Mouse (Mus musculus) cerebellum, postnatal 14 days (tissue): ENCODE results near the gene Zfp598.
A peak's percentile ranks its signal among the peaks of the same experiment; 100 is the strongest.
"Not testable (repeated sequence)": the region's sequence is repeated elsewhere in the genome, so short reads cannot be mapped to it uniquely, and the experiment has no call there.

Source experiments
- DNase-seq, 2 experiments: peaks; one replicate each; pipeline ENCODE4 v3.0.0; 2021; ENCODE audit warnings: mixed read lengths in 2 of 2

The Zfp598 gene

DNA sequence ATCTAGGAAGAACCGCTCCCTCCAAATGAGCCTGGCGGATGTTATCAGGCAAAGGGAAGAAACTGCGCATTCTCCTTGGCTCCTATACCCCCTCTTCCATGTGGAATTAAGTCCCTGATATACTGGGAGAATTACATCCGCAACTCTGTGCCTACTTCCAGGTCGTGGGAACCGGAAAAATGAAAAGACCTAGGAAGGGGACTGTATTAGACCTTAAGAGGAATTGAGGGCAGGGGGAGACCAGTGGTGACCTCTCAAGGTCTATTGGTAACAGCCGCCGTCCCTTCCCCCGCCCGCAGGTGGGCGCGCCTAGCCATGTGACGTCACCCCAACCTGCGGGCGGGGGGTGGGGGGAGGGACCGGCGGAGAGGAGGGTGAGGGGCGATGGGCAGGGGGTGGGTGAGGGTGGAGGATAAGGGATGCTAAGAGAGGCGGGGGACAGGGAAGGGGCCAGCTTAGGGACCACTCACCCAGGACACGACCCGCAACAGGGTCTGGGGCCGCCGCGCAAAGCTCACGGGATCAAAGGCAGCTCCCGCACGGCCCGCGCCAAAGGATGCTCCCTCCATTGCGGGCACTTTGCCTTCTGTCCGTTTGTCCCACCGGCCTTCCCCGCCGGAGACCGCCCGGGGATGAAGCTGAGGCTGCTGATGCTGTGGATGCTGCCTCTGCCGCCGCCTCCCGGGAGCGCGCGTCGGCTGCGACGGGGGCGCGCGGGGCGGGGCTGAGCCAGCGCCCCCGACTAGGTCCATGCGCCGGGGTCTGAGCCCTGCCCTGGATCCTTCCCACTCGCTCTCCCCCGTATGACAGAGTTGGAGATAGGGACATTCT, 20.0 kb downstream of the Zfp598 start, which contains the start of gene Syngr3:
Gene Syngr3 (minus strand): TSS at position 705 of the 831 bp plus-strand sequence.
- peak; percentile 76 to 77 for DNase-seq

DNA sequence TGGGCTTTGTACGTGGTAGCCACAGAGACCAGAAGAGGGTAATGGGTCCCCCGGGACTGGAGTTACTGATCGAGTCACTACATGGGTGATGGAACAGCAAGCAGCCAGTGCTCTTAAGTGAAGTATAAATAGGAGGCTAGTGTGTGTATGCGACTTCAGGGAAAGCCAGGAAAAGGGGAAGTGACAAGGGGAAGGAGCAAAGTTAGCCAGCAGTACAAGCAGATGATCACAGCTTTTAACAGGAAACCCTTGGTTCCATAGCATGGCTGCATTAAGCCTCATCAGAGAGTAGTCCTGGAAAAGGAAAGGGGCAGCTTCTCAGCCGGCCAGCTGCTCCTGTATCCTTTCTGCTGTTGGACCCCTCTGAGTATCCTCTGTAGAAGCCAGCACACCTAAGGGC, 22.9 kb downstream of the Zfp598 start:
- DNase-seq = no peak

DNA sequence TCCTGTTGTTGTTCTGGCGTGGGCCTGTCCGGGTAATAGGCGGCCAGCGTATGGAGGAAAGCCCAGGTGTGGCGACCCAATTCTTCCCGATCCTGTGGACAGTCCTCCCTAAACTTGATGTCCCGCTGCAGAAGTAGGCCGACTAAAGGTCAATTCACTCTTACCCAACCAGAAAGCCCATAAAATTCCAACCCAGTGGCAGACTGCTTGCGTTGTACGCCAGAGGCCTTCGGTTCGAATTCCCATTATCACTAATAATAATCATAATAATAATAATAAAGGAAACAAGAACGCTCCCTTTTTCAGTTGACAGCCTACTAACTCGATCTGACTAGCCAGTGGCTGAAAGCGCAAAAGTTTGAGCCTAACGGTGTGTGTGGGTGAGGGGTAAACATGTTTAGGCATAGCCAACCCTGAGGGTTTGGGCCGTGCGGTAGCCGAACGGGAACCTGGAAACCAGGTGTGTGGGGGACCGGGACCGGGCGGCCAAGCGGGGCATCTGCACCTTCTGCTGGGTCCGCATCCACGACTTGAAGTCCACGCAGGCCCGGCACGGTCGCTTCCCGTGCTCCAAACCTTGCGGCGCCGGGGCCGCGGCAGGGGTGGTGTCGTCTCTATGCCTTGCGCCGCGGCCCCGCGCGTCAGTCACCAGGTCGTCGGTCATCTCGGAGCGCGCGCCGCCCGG, 26.0 kb downstream of the Zfp598 start:
- no peak for DNase-seq

DNA sequence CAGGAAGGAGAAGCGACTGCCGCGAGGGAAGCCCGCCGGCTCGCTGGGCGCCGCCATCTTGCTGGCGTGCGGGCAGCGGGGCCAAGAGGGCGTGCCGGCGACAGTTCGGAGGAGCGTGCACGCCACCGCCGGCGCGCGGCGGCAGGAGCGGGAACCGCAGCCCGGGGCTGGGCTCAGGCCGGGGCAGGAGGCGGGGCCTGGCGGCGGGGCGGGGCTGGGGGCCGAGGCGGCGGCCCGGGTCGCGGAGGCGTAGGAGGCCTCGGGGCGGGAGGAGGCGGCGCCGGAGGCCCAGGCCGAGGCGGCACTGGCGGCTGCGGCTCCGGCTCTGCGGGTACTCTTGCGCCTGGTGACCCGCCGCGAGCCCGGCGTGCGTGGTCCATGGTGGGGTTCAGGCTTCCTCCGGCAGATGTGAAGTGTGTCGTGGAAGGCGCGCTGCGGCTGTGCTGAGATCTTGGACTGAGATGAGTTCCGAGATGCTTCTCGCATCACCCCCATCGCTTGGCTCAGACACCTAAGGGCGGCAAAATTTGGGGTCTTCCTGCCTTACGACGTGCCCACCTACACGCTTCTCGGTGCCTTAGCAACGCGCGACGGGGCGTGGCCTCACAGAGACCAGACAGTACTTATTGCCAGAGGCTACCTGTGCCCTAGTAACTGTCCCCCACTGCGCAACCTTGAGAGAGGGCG, 26.7 kb downstream of the Zfp598 start, which contains the start of the genes Gfer and Noxo1:
Gene Gfer (minus strand): TSS at position 146 of the 687 bp plus-strand sequence.
Gene Noxo1 (plus strand): TSS at position 224 of the 687 bp plus-strand sequence.
- DNase-seq = peak; percentile 88 to 92

DNA sequence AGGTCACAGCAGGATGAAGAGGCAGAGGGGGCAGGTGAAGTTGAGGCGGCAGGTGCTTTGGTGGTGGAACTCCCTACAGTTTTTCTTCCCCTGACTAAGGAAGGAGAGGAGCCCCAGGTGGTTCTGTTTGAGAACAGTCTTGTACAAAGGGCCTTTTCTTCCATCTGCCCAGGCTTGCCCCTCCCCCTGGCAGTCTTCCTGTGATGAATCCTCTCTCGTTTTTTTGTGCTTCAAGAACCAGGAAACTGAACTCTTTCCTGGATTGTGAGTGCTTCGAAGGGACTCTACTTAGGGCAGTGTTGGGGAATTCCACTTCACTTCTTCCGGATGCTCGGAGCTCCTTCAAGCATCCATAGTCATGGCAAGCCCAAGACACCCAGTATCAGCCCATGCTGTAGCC, 28.5 kb downstream of the Zfp598 start:
- DNase-seq = no peak

DNA sequence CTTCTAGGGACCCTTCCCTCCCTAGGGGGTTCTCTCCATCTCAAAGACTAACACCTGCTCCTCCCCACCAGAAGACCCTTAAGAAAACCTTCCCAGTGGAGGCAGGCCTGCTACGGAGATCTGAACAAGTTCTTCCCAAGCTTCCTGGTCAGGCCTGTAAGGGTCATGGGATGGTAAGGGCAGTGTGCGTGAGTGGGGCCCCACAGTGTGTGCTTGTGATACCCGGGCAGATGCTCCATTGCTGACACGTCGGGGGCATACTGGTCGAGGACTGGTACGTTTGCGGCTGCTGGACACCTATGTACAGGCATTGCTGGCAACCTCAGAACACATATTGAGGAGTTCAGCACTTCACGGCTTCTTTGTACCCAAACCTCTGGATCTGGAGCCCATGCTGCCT, 29.2 kb downstream of the Zfp598 start:
- no peak for DNase-seq

DNA sequence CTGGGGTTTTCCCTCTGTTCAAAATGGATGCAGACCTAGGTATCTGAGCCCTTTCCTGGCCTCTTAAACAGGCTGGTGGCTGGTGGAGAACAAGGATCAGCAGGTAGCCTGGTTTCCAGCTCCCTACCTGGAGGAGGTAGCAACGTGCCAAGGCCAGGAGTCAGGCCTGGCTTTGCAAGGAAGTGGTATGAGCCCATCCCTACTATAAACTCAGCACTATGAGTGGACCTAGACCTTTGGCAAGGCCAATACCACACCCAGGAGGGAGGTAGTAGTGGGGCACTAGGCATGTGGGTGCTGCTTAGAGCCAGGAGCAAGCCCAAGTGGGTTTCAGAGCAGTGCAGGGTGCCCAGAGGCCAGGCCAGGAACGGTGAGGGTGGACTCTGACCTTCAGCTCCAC, 30.0 kb downstream of the Zfp598 start:
- DNase-seq = no peak

DNA sequence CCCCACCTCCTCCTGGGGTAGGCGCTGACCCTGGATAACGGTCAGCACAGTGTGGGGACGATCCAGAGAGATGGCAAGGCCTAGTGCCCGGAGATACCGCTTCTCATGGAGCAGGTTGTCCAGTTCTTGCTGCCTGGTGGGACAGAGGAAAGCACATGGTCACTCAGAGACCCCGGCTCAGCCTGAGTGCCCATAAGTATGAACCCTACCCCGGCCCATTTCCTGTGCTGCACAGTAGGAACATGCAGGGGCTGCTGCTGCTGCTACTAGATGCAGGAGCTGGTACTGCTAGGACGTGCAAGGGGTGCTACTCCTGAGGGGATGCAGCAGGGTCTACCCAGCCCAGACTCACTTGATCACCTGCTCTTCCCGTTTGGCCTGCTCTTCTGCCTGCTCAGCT, 31.8 kb downstream of the Zfp598 start:
- DNase-seq = no peak

DNA sequence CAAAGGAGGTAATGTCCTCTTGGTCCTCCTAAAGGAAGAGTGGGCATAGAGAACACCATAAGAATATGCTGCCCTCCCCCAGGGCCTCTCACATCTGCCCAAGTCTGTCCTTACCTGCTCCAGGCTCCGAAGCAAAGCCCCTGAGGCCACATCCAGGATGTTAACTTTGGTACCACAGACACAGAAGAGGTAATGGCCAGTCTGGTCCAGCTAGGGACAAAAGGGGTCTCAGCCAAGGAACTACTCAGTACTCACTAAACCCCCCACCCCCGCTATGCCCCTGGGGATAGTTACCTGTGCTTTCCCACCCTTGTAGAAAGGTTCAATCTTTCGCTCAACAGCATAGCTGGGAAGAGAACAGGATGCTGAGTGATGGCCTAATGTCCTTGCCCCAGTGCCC, 36.3 kb downstream of the Zfp598 start:
- DNase-seq = no peak

DNA sequence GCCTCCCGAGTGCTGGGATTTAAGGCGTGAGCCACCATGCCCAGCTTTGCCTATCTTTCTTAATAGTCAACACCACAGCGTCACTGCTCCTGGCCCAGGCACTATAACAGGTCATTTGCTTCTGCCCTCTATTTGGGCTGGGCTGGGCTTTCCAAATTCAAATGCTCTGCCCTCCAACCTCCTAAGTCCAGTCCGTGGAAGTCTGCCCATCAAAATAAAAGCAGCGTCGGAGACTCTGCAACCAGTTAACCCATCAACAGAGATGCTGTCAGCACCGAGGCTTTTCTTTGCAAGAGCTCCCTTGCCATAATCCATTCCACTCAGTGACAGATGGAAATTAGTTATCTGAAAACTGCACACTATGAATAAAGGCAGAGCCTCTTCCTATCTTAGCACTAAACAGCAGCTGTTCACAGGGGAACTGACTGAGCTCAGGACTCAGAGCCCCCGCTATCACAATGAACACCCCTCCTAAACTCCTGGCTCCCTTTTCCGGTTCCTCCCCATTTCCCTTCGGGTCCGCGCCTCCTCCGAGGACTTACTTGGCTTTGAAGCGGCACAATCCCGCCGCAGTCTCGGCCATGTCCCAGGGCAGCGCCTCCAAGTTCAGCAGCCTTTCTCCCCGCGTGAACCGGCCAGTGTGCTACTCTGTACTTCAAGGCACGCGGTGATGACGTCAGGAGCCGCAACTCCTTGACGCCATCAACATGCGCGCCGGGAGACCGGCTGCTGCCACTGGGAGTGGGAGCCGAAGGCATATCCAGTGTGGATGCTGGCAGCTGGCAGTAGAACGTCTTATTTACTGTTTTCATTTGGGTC, 37.7 kb downstream of the Zfp598 start, which contains the start of gene Tbl3:
Gene Tbl3 (minus strand): TSS at position 679 of the 819 bp plus-strand sequence.
- DNase-seq = peak; percentile 97

DNA sequence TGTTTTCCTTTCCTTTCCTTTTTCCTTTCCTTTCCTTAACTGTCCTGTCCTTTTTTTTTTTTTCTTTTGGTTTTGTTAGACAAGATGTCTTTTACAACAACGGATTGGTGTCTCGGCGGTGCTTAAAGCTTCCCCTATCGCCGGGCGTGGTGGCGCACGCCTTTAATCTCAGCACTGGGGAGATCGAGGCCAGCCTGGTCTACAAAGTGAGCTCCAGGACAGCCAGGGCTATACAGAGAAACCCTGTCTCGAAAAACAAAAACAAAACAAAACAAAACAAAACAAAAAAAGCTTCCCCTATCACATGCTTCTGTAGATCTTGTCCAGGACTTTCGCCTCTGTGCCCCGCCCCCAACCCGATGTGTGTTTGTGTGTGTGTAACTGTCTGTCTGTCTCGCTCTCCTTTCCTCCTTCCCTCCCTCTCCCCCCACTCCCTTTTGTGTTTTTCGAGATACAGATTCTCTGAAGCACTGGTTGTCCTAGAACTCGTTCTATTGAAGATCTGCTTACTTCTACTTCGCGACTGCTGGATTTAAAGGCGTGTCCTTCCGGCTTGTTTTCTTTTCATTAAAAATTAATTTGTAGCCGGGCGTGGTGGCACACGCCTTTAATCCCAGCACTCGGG, 38.4 kb downstream of the Zfp598 start:
- DNase-seq = no peak

DNA sequence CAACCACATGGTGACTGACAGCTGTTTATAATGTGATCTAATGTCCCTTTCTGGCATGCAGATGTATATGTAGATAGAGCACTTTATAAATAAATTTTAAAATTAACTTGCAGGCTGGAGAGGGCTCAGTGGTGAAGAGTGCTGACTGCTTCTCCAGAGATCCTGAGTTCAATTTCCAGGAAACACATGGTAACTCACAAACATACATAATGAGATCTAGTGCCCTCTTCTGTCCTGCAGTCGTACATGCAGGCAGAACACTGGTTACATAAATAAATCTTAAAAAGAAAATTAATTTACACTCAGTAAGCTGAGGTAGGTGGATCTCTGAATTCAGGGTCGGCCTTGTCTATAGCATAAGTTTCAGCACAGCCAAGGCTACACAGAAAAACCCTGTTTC, 39.2 kb downstream of the Zfp598 start:
- DNase-seq = no peak

DNA sequence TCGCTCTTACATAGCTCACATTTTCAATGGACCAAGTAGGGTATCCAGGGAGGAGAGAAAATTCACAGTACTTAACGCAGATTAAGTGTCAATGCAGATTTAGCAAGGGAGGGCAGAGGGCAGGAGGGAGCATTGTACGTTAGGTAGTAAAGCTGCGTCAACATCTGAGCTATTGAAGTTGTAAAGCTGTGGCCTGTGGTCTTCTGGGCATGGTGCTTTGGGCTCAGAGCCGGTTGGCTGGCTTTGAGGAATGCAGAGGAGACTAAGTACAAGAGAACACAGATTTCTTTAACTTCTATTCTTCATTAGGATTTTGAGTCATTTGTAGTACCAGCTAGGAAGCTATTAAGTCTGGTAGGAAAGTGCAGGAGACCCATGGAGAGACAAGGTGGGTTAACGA, 46.1 kb downstream of the Zfp598 start:
- no peak for DNase-seq

DNA sequence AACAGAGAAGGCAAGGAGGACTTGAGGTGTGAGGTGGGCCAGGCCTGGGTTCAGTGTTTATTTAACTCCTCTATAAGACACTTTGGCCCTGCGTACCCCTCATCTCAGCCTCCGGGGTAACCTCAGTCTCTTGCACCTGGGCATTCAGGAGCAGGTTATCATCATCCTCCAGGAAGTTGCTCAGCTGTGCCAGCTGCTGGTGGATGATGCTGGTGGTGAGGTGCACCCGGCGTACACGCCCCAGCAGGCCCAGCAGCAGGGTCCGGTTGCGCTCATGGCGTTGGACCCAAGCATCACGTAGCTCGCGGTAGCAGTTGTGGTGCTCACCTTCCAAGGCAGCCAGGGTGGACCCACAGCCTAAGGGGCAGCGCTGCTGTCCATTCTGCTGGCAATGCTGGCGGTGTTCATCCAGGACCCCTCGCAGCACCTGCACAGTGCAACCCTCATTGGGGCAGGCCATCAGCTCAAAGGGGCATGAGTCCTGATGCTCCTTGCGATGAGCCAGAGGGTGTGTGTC, 46.7 kb downstream of the Zfp598 start:
- no peak for DNase-seq

DNA sequence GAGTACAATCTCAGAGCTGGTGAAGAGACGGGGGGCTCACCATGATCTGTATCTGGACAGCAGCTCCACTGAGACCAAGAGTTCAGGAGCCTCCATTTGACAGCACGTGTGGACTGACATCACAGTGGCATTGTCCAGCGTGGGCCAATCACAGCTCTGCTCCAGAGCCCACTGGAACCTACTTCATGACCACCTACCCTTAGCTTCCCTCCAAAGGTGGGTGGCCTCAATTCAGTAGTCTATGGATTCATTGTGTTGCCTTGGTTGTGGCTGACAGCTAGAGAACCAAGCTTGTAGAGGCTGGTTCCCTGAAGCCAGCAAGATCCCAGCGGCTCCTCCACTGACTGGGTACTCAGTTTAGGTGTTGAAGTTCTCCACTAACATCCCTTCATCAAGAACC, 48.5 kb downstream of the Zfp598 start, which contains the start of the genes Rnf151 and Rps2:
Gene Rnf151 (minus strand): TSS at position 121 of the 400 bp plus-strand sequence.
Gene Rps2 (plus strand): TSS at position 174 of the 400 bp plus-strand sequence.
- DNase-seq = no peak

DNA sequence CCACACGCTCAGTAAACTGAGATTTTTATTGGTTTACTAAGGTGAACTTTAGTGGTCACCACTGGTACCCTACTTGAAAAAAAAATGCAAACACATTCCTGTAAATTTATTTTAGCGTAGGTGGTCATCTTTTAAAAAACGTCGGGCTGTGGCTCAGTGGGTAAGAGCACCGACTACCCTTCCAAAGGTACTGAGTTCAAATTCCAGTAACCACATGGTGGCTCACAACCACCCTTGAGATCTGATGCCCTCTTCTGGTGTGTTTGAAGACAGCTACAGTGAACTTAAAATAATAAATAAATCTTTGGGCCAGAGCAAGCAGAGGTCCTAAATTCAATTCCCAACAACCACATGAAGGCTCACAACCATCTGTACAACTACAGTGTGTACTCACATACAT, 49.5 kb downstream of the Zfp598 start:
- DNase-seq = not testable (repeated sequence)

DNA sequence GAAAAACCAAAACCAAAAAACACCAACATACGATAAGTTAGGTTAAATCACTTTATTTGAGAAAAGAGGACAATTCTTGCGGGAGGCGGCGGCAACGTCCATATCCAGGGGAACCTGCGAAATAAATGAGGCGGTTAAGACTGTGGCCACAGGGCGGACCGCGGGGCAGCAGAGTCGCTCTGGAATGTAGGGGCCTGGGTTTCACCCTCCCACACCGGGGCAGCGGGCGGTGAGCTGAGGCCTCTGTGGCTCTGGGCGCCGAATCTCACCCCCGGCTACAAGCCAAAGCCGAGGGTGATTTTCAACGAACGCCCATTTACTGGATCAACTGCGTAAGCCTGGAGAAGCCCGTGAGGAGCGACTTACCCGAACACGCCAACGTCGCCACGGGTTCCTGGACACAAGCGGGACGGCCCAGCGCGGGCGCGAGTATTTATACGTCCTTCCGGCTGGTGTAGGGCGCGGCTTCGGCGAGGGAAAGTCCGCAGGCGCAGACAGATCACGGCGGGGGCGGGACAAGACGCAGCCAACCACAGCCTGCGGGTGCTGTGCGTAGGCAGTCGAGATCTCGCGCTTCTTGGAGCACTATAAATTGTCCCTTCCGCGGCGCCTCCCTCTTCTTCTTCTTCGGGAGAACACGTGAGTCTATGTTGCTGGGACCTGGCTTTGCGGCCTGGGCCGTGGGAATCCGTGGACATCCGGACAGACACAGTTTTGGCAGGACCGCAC, 50.2 kb downstream of the Zfp598 start:
- peak; percentile 99 for DNase-seq

DNA sequence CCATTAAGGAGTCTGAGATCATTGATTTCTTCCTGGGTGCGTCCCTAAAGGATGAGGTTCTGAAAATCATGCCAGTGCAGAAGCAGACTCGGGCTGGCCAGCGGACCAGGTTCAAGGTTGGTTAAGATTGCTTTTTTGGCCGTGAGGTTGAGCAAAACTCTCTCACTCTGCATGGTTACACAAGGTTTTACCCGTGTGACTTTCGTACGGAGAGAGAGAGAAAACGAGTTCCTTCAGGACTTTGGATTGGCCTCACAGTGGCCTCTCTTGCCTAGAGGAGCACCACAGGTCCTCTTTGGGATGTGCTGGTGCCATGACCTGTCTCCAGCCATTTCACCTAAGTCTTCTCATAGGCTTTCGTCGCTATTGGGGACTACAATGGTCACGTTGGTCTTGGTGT, 51.1 kb downstream of the Zfp598 start:
- DNase-seq = not testable (repeated sequence)

DNA sequence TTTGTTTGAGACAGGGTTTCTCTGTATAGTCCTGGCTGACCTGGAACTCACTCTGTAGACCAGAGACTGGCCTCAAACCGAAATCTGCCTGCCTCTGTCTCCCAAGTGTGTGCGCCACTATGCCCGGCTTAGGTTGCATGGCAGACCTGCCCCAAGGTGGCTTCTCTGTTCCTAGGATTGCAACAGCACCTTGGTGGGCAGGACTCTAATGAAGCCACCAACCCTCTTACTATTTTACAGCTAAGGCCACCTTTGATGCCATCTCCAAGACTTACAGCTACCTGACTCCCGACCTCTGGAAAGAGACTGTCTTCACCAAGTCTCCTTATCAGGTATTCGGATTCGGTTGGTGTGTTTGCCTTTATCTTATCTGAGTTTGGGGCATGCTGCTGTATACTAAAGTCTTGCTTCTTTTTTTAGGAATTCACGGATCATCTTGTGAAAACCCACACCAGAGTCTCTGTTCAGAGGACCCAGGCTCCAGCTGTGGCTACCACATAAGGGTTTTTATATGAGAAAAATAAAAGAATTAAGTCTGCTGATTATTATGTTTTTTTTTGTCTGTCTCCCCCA, 52.0 kb downstream of the Zfp598 start:
- DNase-seq = not testable (repeated sequence)

DNA sequence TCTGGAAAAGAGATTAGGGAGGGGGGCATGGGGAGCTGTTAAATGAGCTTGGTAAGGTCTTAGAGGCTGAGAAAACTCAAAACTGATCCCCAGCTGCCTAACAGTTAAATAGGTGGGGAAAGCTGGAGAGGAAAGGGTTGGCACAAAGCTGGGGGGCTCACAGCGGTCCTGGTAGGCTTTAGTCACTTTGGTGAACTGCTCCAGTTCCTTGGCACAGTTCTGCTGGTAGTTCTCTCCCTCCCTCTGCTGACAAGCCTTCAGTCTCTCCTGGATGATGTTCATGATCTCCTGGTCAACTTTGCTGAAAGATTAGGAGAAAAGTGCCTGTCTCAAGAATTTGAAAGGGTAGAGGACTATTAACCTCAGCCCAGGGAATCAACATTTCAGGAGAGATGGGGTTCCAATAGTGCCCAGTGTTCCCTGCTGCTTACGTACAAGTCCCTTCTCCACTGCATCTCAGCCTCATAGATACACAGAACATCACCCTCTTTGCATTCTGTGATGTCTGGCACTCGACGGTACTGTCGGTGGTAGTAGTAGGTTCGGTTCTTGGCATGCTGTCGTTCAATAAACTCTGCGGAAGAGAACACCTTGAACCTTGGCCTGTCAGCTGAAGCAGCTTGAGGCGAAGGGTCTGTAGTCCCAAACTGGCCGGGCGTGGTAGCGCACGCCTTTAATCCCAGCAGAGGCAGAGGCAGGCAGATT, 52.9 kb downstream of the Zfp598 start:
- DNase-seq = no peak
